Mouse (Mus musculus): Measurements from ENCODE around the gene Iapp. TPM values are rescaled to one million over a fixed set of nuclear protein-coding genes. Genes with fewer than 3 reads are reported as not detected.

The Iapp gene
- total RNA-seq, 2 experiments from 2014 or later = not detected

Other genes with a start within 250 kb of the Iapp start
- gene Slco1a6, start 89.9 kb upstream of the Iapp start, total RNA-seq (2021) = 1 to 10 TPM in 1 of 2 experiments, under 1 TPM in 1; 0.71 to 1.6 TPM
- gene Slco1a5, start 24.6 kb downstream of the Iapp start, total RNA-seq (2021) = not detected
- 10 to 100 TPM in 1 of 2 experiments, 1 to 10 TPM in 1; 9.4 to 10.9 TPM for gene Pyroxd1, start 47.2 kb downstream of the Iapp start, total RNA-seq (2021)
- 10 to 100 TPM; 10.7 to 14.3 TPM for gene Recql, start 88.7 kb downstream of the Iapp start, total RNA-seq (2021)
- 10 to 100 TPM; 38.8 to 41.6 TPM for gene Golt1b, start 88.8 kb downstream of the Iapp start, total RNA-seq (2021)
- gene Spx, start 115.0 kb downstream of the Iapp start, total RNA-seq (2021) = under 1 TPM in 1 of 2 experiments, not detected in 1; 0.41 TPM
- gene Gys2, start 174.7 kb downstream of the Iapp start, total RNA-seq (2021) = under 1 TPM in 1 of 2 experiments, not detected in 1; 0.23 TPM
- 100 to 1,000 TPM; 162 to 170 TPM for gene Ldhb, start 209.5 kb downstream of the Iapp start, total RNA-seq (2021)

All from gastrocnemius, postnatal 4 days (tissue).